Mouse (Mus musculus) neutrophil, adult 5-6 weeks (primary cell): ENCODE data around the gene Olfr432. TPM values are rescaled to one million over a fixed set of nuclear protein-coding genes. Genes with fewer than 3 reads are reported as not detected.

Experiments used
- ATAC-seq: fragments of 151-379, 151-347 bp; 2 replicates; pipeline ENCODE4 v1.8.0; 2017; ENCODE audit warnings: mild to moderate bottlenecking, moderate TSS enrichment; ENCODE audit not compliant: insufficient number of reproducible peaks, poor library complexity, low FRiP score, severe bottlenecking; ENCODE audit errors: extremely low read depth
- total RNA-seq: library from RNA; stranded (forward); fragments of 200-1000 nt; gene quantifications from 2 replicates; pipeline ENCODE4 v1.2.3, GENCODE M21; 2017

Gene Olfr432
- total RNA-seq, 1 experiment from 2014 or later = not detected

DNA sequence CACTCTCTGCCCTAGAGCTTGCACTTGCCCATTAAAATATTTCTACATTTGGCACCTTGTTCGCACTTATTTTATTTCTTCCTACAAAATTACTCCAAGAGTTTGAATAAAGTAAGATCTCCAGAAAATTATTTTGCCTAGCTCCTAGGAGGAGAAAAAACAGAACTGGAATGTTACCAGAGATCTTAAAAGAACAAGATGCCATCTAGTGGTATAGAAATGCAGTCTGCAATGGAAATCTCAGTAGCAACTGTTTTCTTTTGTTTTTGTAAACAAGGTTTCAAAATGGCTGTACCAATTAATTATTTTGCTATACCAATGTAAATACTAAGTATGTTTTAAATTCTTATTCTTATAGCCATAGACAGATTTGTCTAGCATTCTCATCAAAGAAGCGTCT, 54.7 kb downstream of the Olfr432 start:
- no peak for ATAC-seq

Other genes starting within 250 kb of the Olfr432 start
- 14.8 and 16.9 TPM in 2 replicates for gene Ifi211, start 136.2 kb upstream of the Olfr432 start, total RNA-seq
- gene Mndal, start 106.7 kb upstream of the Olfr432 start, total RNA-seq = 805 and 849 TPM in 2 replicates
- 225 and 245 TPM in 2 replicates for gene Ifi203, start 106.5 kb upstream of the Olfr432 start, total RNA-seq
- 0.23 and 0.25 TPM in 2 replicates for gene Ifi202b, start 66.5 kb upstream of the Olfr432 start, total RNA-seq
- 4.7 and 7.6 TPM in 2 replicates for gene Ifi205, start 17.4 kb upstream of the Olfr432 start, total RNA-seq
- 0.35 and 0.37 TPM in 2 replicates for gene Olfr433, start 8.5 kb upstream of the Olfr432 start, total RNA-seq
- not detected in 2 replicates for gene Olfr430, start 17.4 kb downstream of the Olfr432 start, total RNA-seq
- gene Olfr429, start 35.1 kb downstream of the Olfr432 start, total RNA-seq = not detected in 2 replicates
- gene Olfr427, start 47.7 kb downstream of the Olfr432 start, total RNA-seq = 0.12 TPM in 1 of 2 replicates, not detected in the other
- not detected in 2 replicates for gene Olfr231, start 72.0 kb downstream of the Olfr432 start, total RNA-seq
- not detected in 2 replicates for gene Olfr424, start 82.3 kb downstream of the Olfr432 start, total RNA-seq
- not detected in 2 replicates for gene Olfr420, start 106.4 kb downstream of the Olfr432 start, total RNA-seq
- 5.7 and 5.9 TPM in 2 replicates for gene Spta1, start 123.6 kb downstream of the Olfr432 start, total RNA-seq
- gene Olfr419, start 202.9 kb downstream of the Olfr432 start, total RNA-seq = not detected in 2 replicates